Mouse (Mus musculus) midbrain, embryonic 16.5 days (tissue): ENCODE measurements around the gene Igf1r. TPM values are rescaled to one million over a fixed set of nuclear protein-coding genes. Genes with fewer than 3 reads are reported as not detected.

Source experiments
- ATAC-seq: fragments of 200-750 bp; cut with Nextera tagmentation; 2 replicates; pipeline ENCODE4 v1.8.0; 2017; ENCODE audit warnings: moderate TSS enrichment
- H3K27ac ChIP-seq: fragments of 300-500 bp; sonication (generic); 2 replicates; pipeline ENCODE4 v1.5.1; 2014; ENCODE audit warnings: mild to moderate bottlenecking, low read length, mixed read lengths
- H3K27me3 ChIP-seq: fragments of 300-500 bp; sonication (generic); 2 replicates; pipeline ENCODE4 v1.6.1; 2014; ENCODE audit warnings: low read depth, low read length, mixed read lengths; ENCODE audit not compliant: control insufficient read depth, insufficient read depth
- H3K36me3 ChIP-seq: fragments of 300-500 bp; sonication (generic); 2 replicates; pipeline ENCODE4 v1.6.1; 2014; ENCODE audit warnings: mild to moderate bottlenecking, low read length, moderate library complexity, mixed read lengths; ENCODE audit not compliant: control insufficient read depth, insufficient read depth
- H3K4me1 ChIP-seq: fragments of 300-500 bp; sonication (generic); 2 replicates; pipeline ENCODE4 v1.6.1; 2014; ENCODE audit warnings: mild to moderate bottlenecking, low read length, mixed read lengths; ENCODE audit not compliant: control insufficient read depth, insufficient read depth
- H3K4me2 ChIP-seq: fragments of 300-500 bp; sonication (generic); 2 replicates; pipeline ENCODE4 v1.6.1; 2014; ENCODE audit warnings: mild to moderate bottlenecking, low read length, mixed read lengths
- H3K4me3 ChIP-seq: fragments of 300-500 bp; sonication (generic); 2 replicates; pipeline ENCODE4 v1.5.1; 2014; ENCODE audit warnings: low read depth, mild to moderate bottlenecking, low read length, moderate library complexity, mixed read lengths
- H3K9ac ChIP-seq: fragments of 300-500 bp; sonication (generic); 2 replicates; pipeline ENCODE4 v1.6.1; 2014; ENCODE audit warnings: low read depth, low read length, mixed read lengths
- H3K9me3 ChIP-seq: fragments of 300-500 bp; sonication (generic); replicated peaks from 2 replicates; pipeline ENCODE4 v1.6.1; 2014; ENCODE audit warnings: mild to moderate bottlenecking, low read length, mixed read lengths; ENCODE audit not compliant: control insufficient read depth, poor library complexity, severe bottlenecking
- WGBS: fragments of 180-500 bp; shearing (Covaris S2); extraction: QIAGEN DNeasy Blood & Tissue Kit; methylation state at CpG from one replicate; pipeline ENCODE4 v1.1.7; 2014; 5-methylcytosine and 5-hydroxymethylcytosine counted together
- polyA plus RNA-seq: library from polyadenylated mRNA; unstranded; fragments of >200 nt; fragmentation: Nextera tagmentation; extraction: Ambion mirVana; gene quantifications from 2 replicates; pipeline ENCODE4 v1.2.1, GENCODE M21; 2015

Gene Igf1r
- polyA plus RNA-seq, 1 experiment from 2014 or later = 21.5 TPM

GRCm38 (mm10) chr7:68096411-68096810, 143.8 kb downstream of the Igf1r start:
- Histone ChIP-seq H3K4me2 (no peak overlapping the region), H3K9me3 (no peaks in the 10 kb centered on the region), H3K27me3 (no peaks in the 10 kb centered on the region), H3K4me1 (no peaks in the 10 kb centered on the region), H3K4me3 (no peak overlapping the region), H3K27ac (no peak overlapping the region), H3K9ac (no peak overlapping the region), H3K36me3 (no peaks in the 10 kb centered on the region)
- no peak for ATAC-seq
- WGBS = 93% methylated on average over 6 of the region's 6 CpGs

GRCm38 (mm10) chr7:68097081-68097836, 144.6 kb downstream of the Igf1r start:
- Histone ChIP-seq H3K27ac (no peak overlapping the region), H3K4me1 (no peaks in the 10 kb centered on the region), H3K9me3 (no peaks in the 10 kb centered on the region), H3K4me3 (no peak overlapping the region), H3K36me3 (no peaks in the 10 kb centered on the region), H3K4me2 (no peak overlapping the region), H3K9ac (no peak overlapping the region), H3K27me3 (no peaks in the 10 kb centered on the region)
- no peak for ATAC-seq
- 94% methylated on average over 7 of the region's 7 CpGs for WGBS

DNA sequence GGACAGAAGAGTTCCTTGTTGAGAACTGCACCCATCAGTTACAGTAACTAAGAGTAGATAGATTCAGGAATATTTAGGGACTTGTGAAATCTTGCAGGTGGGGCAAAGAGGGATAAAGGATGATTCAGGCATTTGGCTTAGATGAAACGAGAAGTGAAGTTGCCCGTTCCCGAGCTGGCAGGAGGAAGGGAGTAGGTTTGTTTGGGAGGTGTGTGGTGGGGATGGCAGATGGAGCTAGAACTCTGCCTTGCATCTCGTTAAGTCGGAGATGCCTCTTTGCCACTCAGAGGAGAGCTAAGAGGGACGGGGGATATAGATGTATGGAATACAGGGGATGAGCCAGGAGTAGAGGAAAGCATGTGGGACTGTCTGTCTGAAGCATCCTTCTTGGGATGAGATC, 145.5 kb downstream of the Igf1r start:
- 92% methylated on average over 6 of the region's 6 CpGs for WGBS
- Histone ChIP-seq H3K9me3 (no peaks in the 10 kb centered on the region), H3K4me3 (no peak overlapping the region), H3K9ac (no peak overlapping the region), H3K36me3 (no peaks in the 10 kb centered on the region), H3K27me3 (no peaks in the 10 kb centered on the region), H3K27ac (no peak overlapping the region), H3K4me1 (0 out of 2 replicates have a peak, but pooled peaks cover 5% of the 10 kb centered on the region), H3K4me2 (no peak overlapping the region)
- no peak for ATAC-seq

DNA sequence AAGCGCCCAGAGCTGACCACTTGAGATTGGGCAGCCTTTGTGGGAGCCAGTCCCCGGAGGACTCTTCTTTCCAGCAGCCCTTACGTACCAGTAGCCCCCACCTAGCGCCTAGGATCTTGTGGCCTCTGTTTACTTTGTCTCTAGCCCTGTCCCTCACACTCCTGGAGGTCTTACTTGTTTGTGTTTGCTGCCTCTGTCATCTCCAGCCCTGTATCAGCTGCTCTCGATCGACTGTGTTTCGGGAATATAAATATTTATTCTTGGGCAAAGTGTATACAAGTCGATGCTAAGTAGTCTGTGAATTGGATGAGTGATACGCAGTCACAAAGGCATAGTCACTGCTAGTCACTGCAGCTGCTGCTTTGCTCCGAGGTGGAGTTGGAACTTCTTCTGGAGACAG, 147.8 kb downstream of the Igf1r start:
- 89% methylated on average over 10 of the region's 10 CpGs for WGBS
- Histone ChIP-seq H3K36me3 (no peaks in the 10 kb centered on the region), H3K27ac (no peak overlapping the region), H3K4me1 (peaks cover 13% of the 10 kb centered on the region; the same call in 1 of the 2 replicates), H3K4me2 (no peak overlapping the region), H3K9ac (no peak overlapping the region), H3K4me3 (no peak overlapping the region), H3K9me3 (no peaks in the 10 kb centered on the region), H3K27me3 (no peaks in the 10 kb centered on the region)
- no peak for ATAC-seq

GRCm38 (mm10) chr7:68102456-68103177, 150.0 kb downstream of the Igf1r start:
- no peak overlapping the region for H3K4me3 ChIP-seq
- no peak overlapping the region for H3K4me2 ChIP-seq
- H3K27me3 ChIP-seq = no peaks in the 10 kb centered on the region
- no peaks in the 10 kb centered on the region for H3K36me3 ChIP-seq
- no peaks in the 10 kb centered on the region for H3K9me3 ChIP-seq
- ATAC-seq = peak; percentile 84
- no peak overlapping the region for H3K27ac ChIP-seq
- WGBS = 59% methylated on average over 15 of the region's 15 CpGs
- H3K9ac ChIP-seq = no peak overlapping the region
- peaks cover 13% of the 10 kb centered on the region; the same call in 1 of the 2 replicates for H3K4me1 ChIP-seq

DNA sequence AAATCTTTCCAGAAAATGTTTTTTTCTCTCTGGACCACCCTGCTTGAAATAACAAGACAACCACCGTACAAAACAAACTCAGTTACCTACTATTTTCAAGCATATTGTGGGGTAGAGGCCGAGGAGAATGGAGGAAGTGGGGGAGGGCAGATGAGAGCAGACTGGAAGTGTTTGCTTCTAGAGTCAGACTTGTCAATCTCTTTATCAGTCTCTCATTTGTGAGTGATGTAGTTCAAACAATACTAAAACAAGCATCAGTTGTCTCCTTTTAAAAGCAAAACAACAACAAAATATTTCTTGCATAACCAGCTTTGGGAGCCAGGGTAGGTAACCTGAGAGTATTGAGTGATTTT, 150.5 kb downstream of the Igf1r start:
- Histone ChIP-seq H3K4me3 (no peak overlapping the region), H3K4me1 (peaks cover 13% of the 10 kb centered on the region; the same call in 1 of the 2 replicates), H3K36me3 (no peaks in the 10 kb centered on the region), H3K9ac (no peak overlapping the region), H3K27ac (no peak overlapping the region), H3K4me2 (no peak overlapping the region), H3K9me3 (no peaks in the 10 kb centered on the region), H3K27me3 (no peaks in the 10 kb centered on the region)
- ATAC-seq = no peak
- 47% methylated on average over 2 of the region's 2 CpGs for whole genome bisulfite sequencing

GRCm38 (mm10) chr7:68111532-68111931, 158.9 kb downstream of the Igf1r start:
- no peak overlapping the region for H3K4me2 ChIP-seq
- no peak overlapping the region for H3K27ac ChIP-seq
- H3K9ac ChIP-seq = no peak overlapping the region
- no peaks in the 10 kb centered on the region for H3K36me3 ChIP-seq
- no peak overlapping the region for H3K4me3 ChIP-seq
- no peaks in the 10 kb centered on the region for H3K9me3 ChIP-seq
- no peaks in the 10 kb centered on the region for H3K27me3 ChIP-seq
- ATAC-seq = no peak
- 0 out of 2 replicates have a peak, but pooled peaks cover 2% of the 10 kb centered on the region for H3K4me1 ChIP-seq
- WGBS = 93% methylated on average over 4 of the region's 4 CpGs

DNA sequence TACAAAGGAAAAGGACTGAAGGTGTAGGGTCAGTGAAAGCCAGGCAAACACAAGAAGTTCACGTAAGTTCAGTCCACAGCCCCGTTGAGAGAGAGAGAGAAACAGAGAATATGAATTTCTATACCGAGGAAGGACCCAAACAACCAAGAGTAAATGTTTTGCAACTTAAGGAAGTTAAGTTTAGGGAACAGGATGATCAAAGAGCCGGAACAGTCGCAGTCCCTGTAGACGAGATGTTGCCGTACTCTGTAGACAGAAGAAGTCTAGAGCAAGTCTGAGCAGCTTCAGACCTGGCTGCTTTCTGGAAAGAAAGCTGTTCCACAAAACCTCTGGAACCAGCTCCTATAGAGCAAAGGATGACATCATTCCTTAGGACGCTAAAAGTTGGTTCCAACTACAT, 160.0 kb downstream of the Igf1r start:
- no peak overlapping the region for H3K4me2 ChIP-seq

DNA sequence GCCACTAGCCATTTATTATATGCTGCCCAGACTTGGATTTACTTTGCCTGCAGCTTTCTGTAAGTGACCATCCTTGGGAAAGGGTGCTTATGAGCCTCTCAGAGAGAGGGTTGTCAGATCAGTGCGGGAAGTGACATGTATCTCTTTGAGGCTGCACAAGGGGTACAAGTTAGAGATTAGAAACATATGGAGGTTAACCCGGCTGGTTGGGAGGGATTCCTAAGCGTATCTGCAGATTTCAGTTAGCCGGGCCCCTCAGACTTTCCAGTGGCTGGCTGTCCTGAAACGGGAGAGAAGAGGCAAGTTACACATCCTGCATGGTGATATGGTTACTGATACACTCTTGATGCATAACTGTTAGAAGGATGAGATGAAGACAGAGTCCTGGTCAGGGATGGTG, 161.7 kb downstream of the Igf1r start:
- H3K27ac ChIP-seq = no peak overlapping the region
- H3K36me3 ChIP-seq = no peaks in the 10 kb centered on the region
- H3K4me1 ChIP-seq = peaks cover 5% of the 10 kb centered on the region
- H3K4me2 ChIP-seq = no peak overlapping the region
- H3K27me3 ChIP-seq = no peaks in the 10 kb centered on the region
- no peak for ATAC-seq
- H3K9me3 ChIP-seq = no peaks in the 10 kb centered on the region
- H3K4me3 ChIP-seq = no peak overlapping the region
- no peak overlapping the region for H3K9ac ChIP-seq
- 77% methylated on average over 5 of the region's 5 CpGs for WGBS

More for the DNA sequence above, 160.0 kb downstream of the Igf1r start:
- H3K9me3 ChIP-seq = no peaks in the 10 kb centered on the region
- 89% methylated on average over 8 of the region's 8 CpGs for WGBS
- H3K27ac ChIP-seq = no peak overlapping the region
- H3K36me3 ChIP-seq = no peaks in the 10 kb centered on the region
- H3K4me1 ChIP-seq = 0 out of 2 replicates have a peak, but pooled peaks cover 2% of the 10 kb centered on the region
- H3K27me3 ChIP-seq = no peaks in the 10 kb centered on the region
- H3K9ac ChIP-seq = no peak overlapping the region
- no peak overlapping the region for H3K4me3 ChIP-seq
- no peak for ATAC-seq
